Mouse (Mus musculus) brain, embryonic 14.5 days (tissue): ENCODE measurements around the gene Msi2.

Source experiments
- CTCF ChIP-seq: fragments of 200-500 bp; IDR thresholded peaks from 2 replicates; pipeline ENCODE4 v1.5.1; 2012; ENCODE audit warnings: inconsistent platforms, mild to moderate bottlenecking, moderate library complexity, borderline replicate concordance; ENCODE audit not compliant: insufficient read depth, insufficient read length; ENCODE audit errors: extremely low read depth
- POLR2A ChIP-seq: fragments of 200-500 bp; IDR thresholded peaks from 2 replicates; pipeline ENCODE4 v1.6.1; 2012; ENCODE audit warnings: mild to moderate bottlenecking, inconsistent platforms, borderline replicate concordance; ENCODE audit not compliant: poor library complexity, insufficient read depth, insufficient read length, severe bottlenecking; ENCODE audit errors: extremely low read depth

DNA sequence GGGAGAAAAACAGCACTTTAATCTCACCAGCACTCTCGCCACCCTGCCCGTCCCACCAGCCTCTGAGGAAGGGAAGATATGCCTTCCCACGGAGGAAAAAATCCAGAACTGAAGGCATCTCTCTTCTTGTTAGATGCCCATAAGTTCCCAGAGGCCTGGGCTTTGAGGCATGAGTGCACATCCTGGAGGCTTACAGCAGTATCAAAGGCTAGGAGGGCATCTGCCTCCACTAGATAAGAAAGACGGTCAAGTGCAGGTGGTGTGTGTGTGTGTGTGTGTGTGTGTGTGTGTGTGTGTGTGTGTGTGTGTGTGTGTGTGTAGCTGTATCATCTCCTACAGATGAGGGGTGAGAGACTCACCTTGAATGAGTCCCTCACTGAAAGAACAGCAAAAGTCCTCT is 188.3 kb downstream of the Msi2 start:
- no peak for TF ChIP-seq CTCF
- TF ChIP-seq POLR2A, result no peak
